Mouse (Mus musculus): Measurements from ENCODE around the gene Tssk2. TPM values are rescaled to one million over a fixed set of nuclear protein-coding genes. Genes with fewer than 3 reads are reported as not detected.

Tssk2 gene
- polyA plus RNA-seq, 1 experiment from 2014 or later: not detected

DNA sequence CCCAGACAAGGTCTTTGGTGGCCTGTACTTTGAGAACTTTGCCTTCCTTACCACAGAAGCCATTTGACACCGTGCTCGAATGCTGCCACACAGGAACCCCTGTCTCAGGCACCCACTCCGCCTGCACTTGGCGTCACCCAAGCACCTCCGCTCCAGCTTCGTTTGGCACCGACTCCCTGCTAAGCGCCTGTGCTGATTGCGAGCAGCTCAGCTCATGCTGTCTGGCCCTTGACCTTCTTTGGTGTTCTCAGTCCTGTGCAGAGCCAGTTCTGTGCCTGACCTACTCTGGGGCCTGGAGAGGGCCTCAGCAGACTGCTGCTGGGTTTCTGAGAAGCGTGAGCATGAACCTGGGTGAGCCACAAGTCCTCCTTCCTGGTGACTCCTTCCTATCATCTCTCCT lies 38.3 kb downstream of the Tssk2 start:
- Histone ChIP-seq H3K4me1 (ENCODE audit: insufficient read depth) (peaks cover 8% of the 10 kb centered on the region), H3K27me3 (ENCODE audit: insufficient read depth, low read length) (no peaks in the 10 kb centered on the region), H3K9ac (replicated peaks) (no peak overlapping the region), H3K36me3 (replicated peaks; ENCODE audit: insufficient read depth, low read length) (no peaks in the 10 kb centered on the region), H3K4me3 (ENCODE audit: low read depth, low read length) (no peak overlapping the region), H3K27ac (ENCODE audit: low read depth) (no peak overlapping the region), H3K4me2 (ENCODE audit: low read depth, low read length) (no peak overlapping the region), H3K9me3 (ENCODE audit: low read length) (no peaks in the 10 kb centered on the region)
- ATAC-seq (no peak), DNase-seq (no peak)
- WGBS (ENCODE audit: insufficient replicate concordance): 72% methylated on average over 10 of the region's 10 CpGs
- no peak for TF ChIP-seq EP300 (IDR thresholded peaks at IDR 0.05; ENCODE audit: low read depth)
- TF ChIP-seq CTCF (IDR thresholded peaks at IDR 0.05; ENCODE audit: low read depth): no peak

DNA sequence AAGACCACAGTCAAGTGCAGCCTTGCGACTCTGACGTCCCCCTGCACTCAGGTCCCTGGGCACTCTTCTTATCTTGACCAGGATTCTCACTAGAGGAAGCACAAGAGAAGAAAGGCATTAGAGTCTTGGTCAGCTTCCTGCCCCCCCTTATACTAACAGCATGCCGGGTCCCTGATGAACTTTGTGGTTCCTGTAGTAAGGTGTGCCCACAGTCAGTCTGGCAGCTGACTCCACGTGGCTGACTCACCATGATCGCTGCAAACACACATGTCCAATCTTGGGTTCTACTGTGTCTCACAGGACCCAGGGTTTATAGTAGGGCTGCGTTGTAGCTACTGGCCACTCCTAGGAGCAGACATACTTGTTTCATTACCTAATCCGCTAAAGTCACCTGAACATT lies 39.8 kb downstream of the Tssk2 start:
- DNase-seq (no peak), ATAC-seq (no peak)
- peaks cover 8% of the 10 kb centered on the region for H3K4me1 ChIP-seq (ENCODE audit: insufficient read depth)

DNA sequence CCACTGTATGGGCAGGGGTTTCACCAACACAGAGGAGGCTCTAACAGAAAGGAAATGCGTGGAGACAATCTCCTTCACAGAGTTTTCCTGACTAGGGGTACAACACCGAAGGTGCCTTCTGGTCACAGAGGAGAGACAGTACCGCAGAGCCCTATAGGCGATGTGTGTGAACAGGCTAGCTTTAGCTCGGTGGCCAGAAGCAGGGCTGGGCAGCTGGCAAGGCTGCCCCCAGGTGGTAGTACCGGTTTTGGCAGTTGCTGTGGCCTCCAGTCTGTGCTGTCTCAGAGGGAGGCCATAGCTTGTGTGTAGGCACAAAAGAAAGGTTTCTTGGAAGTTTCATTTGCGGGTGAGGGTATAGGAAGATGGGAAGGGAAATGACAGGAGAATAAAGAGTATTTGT lies 40.4 kb downstream of the Tssk2 start:
- H3K4me2 ChIP-seq (ENCODE audit: low read depth, low read length): peak overlapping the region; percentile 37
- TF ChIP-seq CTCF (IDR thresholded peaks at IDR 0.05; ENCODE audit: low read depth): peak; percentile 95
- TF ChIP-seq EP300 (IDR thresholded peaks at IDR 0.05; ENCODE audit: low read depth): no peak
- H3K9ac ChIP-seq (replicated peaks): 0 out of 2 replicates have a peak overlapping the region, but pooled peaks have one; percentile 8
- H3K9me3 ChIP-seq (ENCODE audit: low read length): no peaks in the 10 kb centered on the region
- peak overlapping the region; percentile 19; the same call in 1 of the 2 replicates for H3K27ac ChIP-seq (ENCODE audit: low read depth)
- ATAC-seq: peak; percentile 98
- no peaks in the 10 kb centered on the region for H3K27me3 ChIP-seq (ENCODE audit: insufficient read depth, low read length)
- peak; percentile 86 for DNase-seq
- H3K4me1 ChIP-seq (ENCODE audit: insufficient read depth): peaks cover 8% of the 10 kb centered on the region
- 7% methylated on average over 7 of the region's 7 CpGs for WGBS (ENCODE audit: insufficient replicate concordance)
- H3K36me3 ChIP-seq (replicated peaks; ENCODE audit: insufficient read depth, low read length): no peaks in the 10 kb centered on the region
- H3K4me3 ChIP-seq (ENCODE audit: low read depth, low read length): no peak overlapping the region

More for the DNA sequence above, 39.8 kb downstream of the Tssk2 start:
- Histone ChIP-seq H3K4me2 (ENCODE audit: low read depth, low read length) (no peak overlapping the region), H3K36me3 (replicated peaks; ENCODE audit: insufficient read depth, low read length) (no peaks in the 10 kb centered on the region), H3K27ac (ENCODE audit: low read depth) (no peak overlapping the region), H3K9ac (replicated peaks) (no peak overlapping the region), H3K4me3 (ENCODE audit: low read depth, low read length) (no peak overlapping the region), H3K27me3 (ENCODE audit: insufficient read depth, low read length) (no peaks in the 10 kb centered on the region), H3K9me3 (ENCODE audit: low read length) (no peaks in the 10 kb centered on the region)
- TF ChIP-seq EP300 (IDR thresholded peaks at IDR 0.05; ENCODE audit: low read depth) (no peak), CTCF (IDR thresholded peaks at IDR 0.05; ENCODE audit: low read depth) (no peak)
- 41% methylated on average over 7 of the region's 7 CpGs for WGBS (ENCODE audit: insufficient replicate concordance)

DNA sequence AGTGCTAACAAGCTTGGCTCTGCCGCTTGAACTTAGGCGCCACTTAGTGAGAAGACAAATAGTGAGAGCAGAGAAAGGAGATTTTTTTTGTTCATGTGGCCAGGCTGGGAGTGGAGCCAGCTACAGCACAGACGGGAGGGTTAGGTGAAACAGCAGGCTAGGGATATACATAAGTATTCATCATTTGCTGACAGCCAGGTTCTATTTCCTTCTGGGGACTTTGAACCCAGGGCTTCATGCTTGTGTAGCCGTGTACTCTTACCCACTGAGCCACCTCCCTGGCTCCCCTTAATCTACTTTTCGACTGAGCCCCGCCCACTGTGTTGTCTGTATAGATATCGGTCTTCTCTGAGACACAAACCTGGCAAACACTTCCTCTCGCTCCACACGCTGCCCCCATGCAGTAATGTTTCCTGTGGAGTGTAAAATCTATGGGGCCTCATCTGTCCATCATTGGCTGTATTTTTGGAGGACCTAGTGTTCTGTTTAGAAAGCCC lies 40.9 kb downstream of the Tssk2 start:
- 20% methylated on average over 9 of the region's 9 CpGs for WGBS (ENCODE audit: insufficient replicate concordance)
- Histone ChIP-seq H3K27me3 (ENCODE audit: insufficient read depth, low read length) (no peaks in the 10 kb centered on the region), H3K27ac (ENCODE audit: low read depth) (peak overlapping the region; percentile 19; the same call in 1 of the 2 replicates), H3K36me3 (replicated peaks; ENCODE audit: insufficient read depth, low read length) (no peaks in the 10 kb centered on the region), H3K4me2 (ENCODE audit: low read depth, low read length) (peak overlapping the region; percentile 37), H3K4me3 (ENCODE audit: low read depth, low read length) (no peak overlapping the region), H3K9me3 (ENCODE audit: low read length) (no peaks in the 10 kb centered on the region), H3K9ac (replicated peaks) (0 out of 2 replicates have a peak overlapping the region, but pooled peaks have one; percentile 8), H3K4me1 (ENCODE audit: insufficient read depth) (peaks cover 7% of the 10 kb centered on the region)
- TF ChIP-seq EP300 (IDR thresholded peaks at IDR 0.05; ENCODE audit: low read depth) (no peak), CTCF (IDR thresholded peaks at IDR 0.05; ENCODE audit: low read depth) (no peak)
- ATAC-seq: peak; percentile 83
- peak; percentile 46 for DNase-seq

DNA sequence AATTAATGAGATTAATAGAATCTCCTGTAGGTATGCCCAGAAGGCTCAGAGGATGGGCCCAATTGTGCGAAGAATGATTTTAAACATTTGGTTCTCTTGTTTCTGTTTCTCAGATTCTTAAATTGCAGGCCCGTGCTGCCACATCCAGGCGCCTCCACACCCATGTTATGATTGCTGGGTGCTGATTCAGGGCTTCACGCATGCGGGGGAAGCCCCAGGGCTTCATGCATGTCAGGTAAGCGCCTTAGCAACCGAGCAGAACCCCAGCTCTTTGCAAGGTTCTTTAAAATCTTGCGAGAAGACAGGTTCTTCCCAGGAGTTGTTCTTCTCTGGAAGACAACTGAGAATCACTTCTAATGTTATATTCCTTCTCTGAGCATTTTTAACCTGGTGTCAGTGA lies 45.0 kb downstream of the Tssk2 start:
- Histone ChIP-seq H3K36me3 (replicated peaks; ENCODE audit: insufficient read depth, low read length) (no peaks in the 10 kb centered on the region), H3K9ac (replicated peaks) (no peak overlapping the region), H3K4me3 (ENCODE audit: low read depth, low read length) (no peak overlapping the region), H3K27ac (ENCODE audit: low read depth) (no peak overlapping the region), H3K27me3 (ENCODE audit: insufficient read depth, low read length) (no peaks in the 10 kb centered on the region), H3K9me3 (ENCODE audit: low read length) (no peaks in the 10 kb centered on the region), H3K4me2 (ENCODE audit: low read depth, low read length) (no peak overlapping the region), H3K4me1 (ENCODE audit: insufficient read depth) (peaks cover 4% of the 10 kb centered on the region)
- WGBS (ENCODE audit: insufficient replicate concordance): 70% methylated on average over 8 of the region's 8 CpGs
- TF ChIP-seq CTCF (IDR thresholded peaks at IDR 0.05; ENCODE audit: low read depth): no peak
- TF ChIP-seq EP300 (IDR thresholded peaks at IDR 0.05; ENCODE audit: low read depth): no peak
- ATAC-seq: no peak
- no peak for DNase-seq

DNA sequence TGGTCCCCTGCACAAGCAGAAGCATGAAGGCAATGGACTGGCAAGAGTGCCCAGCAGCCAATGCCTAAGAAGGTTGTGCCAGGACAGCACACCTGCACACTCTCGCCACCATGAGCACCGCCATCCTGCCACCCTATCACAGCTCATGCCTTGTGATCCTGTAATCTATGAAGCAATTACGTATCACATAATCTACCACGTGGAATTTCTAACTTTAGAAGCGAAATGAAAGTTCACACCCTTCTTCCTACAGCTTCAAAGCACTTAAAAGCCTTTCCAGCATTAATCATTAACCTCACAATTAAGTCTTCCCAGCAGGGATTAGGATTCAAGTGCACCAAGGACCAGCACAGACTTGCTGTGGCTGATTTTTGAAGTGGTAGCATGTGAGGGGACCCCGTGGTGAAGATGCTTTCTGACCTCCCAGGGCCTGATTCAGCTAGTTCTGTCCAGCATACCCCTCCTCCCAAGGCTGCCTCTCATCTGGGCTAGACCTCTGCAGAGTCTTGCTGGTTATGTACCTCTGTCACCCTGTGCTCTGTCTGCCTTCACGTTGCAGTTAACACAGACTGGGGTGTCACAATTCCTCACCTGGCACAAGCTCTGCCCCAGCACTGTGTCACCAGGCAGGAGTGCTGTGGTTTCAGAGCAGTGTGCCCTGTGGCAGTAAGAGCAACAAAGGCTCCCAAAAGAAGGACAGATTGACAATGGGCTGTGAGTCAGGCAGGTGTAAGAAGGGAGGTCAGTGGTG lies 46.8 kb downstream of the Tssk2 start:
- Histone ChIP-seq H3K36me3 (replicated peaks; ENCODE audit: insufficient read depth, low read length) (no peaks in the 10 kb centered on the region), H3K4me3 (ENCODE audit: low read depth, low read length) (no peak overlapping the region), H3K27me3 (ENCODE audit: insufficient read depth, low read length) (no peaks in the 10 kb centered on the region), H3K9me3 (ENCODE audit: low read length) (no peaks in the 10 kb centered on the region), H3K9ac (replicated peaks) (no peak overlapping the region), H3K4me1 (ENCODE audit: insufficient read depth) (no peaks in the 10 kb centered on the region), H3K27ac (ENCODE audit: low read depth) (no peak overlapping the region), H3K4me2 (ENCODE audit: low read depth, low read length) (no peak overlapping the region)
- no peak for TF ChIP-seq EP300 (IDR thresholded peaks at IDR 0.05; ENCODE audit: low read depth)
- DNase-seq: no peak
- ATAC-seq: no peak
- 49% methylated on average over 7 of the region's 7 CpGs for WGBS (ENCODE audit: insufficient replicate concordance)

All from liver, postnatal 0 days (tissue).